Mouse (Mus musculus): ENCODE measurements around the gene Elp5. TPM values are rescaled to one million over a fixed set of nuclear protein-coding genes. Genes with fewer than 3 reads are reported as not detected.

The Elp5 gene
- total RNA-seq, 2 experiments from 2014 or later: 29.0 to 34.6 TPM

DNA sequence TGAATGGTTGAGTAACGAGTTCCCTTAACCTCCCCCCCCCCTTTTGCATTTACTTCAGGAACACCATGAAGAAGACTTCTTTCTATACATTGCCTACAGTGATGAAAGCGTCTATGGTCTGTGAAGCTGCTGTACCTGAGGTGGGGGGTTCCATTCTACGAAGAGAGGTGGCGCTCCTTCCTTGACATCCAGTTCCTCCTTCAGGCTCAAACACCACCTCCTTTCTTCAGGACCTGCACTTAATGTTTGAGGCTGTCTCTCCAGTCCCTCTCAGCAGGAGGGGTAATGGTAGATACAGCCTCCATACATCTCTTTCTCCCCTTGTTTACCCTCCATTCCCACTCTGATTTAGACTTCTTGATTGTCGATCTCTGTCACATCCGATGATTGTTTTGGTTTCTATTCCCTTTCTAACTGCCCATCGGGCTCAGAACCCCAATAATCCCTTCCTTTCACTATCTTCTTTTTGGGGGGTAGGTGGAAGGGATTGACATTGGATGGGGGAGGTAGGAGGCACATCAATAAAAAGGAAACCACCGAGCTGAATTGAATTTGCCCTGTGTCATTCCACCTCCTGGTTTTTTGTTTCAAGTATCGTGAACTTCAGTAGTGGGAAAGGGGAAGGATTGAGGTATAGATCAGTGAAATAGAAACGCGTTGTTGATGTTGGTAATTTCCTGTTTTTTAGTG lies 12.2 kb upstream of the Elp5 start:
- no peak for DNase-seq
- intact Hi-C loops (cut with DNase I): loop anchor here (10.0 kb wide), 2 partner anchors 580 to 660 kb away; partner anchors contain the start of genes Eno3, Kdm6b and Pfn1

DNA sequence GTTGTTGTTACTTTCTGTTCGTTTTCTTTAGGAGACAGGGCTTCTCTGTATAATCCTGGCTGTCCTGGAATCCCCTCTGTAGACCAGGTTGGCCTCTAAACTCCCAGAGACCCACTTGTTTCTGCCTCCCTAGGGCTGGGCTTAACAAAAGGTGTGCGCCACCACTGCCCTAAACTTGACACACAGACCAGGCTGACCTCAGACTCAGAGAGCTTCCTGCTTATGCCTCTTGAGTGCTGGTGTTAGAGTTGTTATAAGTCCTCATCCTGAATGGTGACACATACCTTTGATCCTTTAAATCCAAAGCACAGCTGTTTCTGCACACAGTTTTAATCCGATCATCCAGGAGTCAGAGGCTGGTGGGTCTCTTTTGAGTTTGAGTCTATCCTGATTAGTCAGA lies 10.6 kb upstream of the Elp5 start:
- no peak for DNase-seq
- intact Hi-C loops (cut with DNase I): loop anchor here (10.0 kb wide), 2 partner anchors 578 to 662 kb away; partner anchors contain the start of genes Eno3, Kdm6b and Pfn1

DNA sequence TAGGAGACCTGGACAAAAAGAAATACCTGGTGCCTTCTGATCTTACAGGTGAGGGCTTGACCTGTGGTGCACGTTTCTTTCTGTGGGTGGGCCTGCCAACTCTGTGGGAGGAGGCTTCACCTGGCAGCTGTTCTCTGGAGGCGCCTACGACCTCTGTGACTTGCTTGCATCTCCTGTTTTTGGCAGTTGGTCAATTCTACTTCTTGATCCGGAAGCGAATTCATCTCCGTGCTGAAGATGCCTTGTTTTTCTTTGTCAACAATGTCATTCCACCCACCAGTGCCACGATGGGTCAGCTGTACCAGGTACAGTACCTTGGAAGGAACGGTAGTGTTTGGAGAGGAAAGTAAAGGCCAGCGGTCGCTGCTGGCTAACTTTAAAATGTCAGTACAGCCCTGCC lies 10.1 kb upstream of the Elp5 start:
- peak in 1 of 2 experiments; percentile 3 for DNase-seq
- intact Hi-C loops (cut with DNase I): loop anchor here (10.0 kb wide), 2 partner anchors 578 to 662 kb away; partner anchors contain the start of genes Eno3, Kdm6b and Pfn1

DNA sequence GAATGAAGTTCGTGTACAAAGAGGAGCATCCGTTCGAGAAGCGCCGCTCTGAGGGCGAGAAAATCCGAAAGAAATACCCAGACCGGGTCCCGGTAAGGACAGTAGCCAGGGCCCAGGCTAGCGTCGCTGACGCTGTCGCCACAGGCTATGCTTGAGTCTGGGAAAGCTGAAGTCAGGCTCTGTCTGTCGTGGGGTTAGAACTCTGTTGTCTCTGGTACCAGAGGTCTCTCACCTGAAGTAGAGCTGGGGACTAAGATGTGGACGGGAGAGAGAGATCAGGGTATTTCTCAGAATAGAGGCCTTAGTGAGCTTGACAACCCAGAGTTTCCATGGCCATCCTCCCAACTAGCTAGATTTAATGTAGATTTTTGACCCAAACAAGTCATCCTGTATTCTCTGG lies 9.4 kb upstream of the Elp5 start:
- intact Hi-C loops (cut with DNase I): loop anchor here (10.0 kb wide), 2 partner anchors 577 to 663 kb away; partner anchors contain the start of genes Eno3, Kdm6b and Pfn1
- no peak for DNase-seq

DNA sequence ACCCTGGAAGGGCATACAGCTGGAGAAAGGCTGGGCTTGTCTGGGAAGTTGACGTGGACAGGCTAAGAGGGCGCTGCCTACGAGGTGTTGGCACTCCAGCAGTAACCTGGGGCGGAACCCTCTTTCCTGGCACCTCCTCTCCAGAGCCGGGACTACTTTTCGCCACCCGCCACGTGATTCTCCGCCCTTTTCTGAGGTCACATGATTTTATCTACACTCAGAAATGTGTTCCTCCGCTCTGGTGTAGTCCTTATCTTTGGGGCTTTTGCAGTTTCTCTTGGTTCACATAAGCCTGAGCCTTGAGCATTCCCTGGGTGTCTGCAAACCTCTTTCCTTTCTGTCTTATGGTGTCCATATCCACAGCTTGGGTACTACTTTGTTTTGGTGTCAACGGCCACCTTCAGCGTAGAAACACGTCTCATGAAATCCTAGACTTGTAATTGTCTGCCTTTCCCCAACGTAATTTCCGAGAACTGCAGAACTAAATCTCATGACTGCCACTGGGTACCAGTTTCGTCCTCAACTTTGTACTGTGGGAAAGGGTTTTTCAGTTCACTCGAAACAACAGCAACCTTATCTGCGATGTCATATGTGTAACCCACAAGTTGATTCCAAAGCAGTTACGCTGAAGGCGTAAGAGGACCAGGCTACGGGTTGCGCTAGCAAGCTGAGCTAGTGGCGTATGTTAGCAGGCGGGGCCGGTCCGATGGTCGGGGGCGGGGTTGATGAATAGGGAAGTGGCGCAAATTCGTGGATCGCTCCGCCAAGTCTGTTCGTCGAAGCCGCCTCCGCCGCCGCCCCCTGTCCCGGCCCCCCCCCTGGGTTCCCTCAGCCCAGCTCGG lies 8.8 kb upstream of the Elp5 start, which contains the start of gene Gabarap:
Gabarap (plus strand) TSS at position 294 of the 842 bp plus-strand sequence.
- DNase-seq: peak; percentile 92 to 94
- intact Hi-C loops (cut with DNase I): loop anchor here (10.0 kb wide), 2 partner anchors 576 to 664 kb away; partner anchors contain the start of genes Eno3, Kdm6b and Pfn1

DNA sequence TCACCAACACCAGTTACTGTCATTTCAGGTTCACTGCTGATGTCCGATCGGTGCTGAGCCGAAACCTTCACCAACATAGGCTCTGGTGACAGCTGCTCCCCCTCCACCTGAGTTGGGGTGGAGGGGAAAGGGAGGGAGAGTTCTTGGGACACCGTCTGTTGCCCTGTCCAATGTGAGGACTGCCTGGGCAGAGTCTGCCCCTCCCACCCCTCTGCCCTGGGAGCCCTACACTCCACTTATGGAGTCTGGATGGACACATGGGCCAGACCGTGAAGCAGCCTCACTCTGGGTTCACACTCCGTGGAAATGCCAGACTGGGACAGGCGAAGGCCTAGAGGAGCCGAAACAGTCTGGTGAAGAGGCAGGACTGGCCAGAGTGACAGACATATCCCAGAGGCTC lies 7.6 kb upstream of the Elp5 start:
- intact Hi-C loops (cut with DNase I): loop anchor here (10.0 kb wide), 3 partner anchors 575 to 895 kb away; partner anchors contain the start of genes Eno3, Kdm6b, Per1 and Pfn1

DNA sequence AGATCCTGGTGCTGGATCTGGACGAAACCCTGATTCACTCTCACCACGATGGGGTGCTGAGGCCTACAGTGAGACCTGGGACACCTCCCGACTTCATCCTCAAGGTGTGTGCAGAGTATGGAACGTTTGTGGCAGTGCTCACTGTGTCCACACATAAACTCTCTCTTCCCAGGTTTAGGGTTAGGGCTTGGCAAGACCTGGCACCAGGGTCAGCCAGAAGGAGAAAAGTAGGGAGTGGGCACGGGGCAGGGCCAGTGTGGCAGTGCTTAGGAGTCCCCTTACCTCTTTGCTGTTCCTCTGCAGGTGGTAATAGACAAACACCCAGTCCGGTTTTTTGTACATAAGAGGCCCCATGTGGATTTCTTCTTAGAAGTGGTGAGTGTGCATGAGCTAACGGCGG lies 2.1 kb upstream of the Elp5 start:
- intact Hi-C loops (cut with DNase I): loop anchor here (10.0 kb wide), 1 partner anchor 890 kb away; the partner anchor contains the start of gene Per1

More for the DNA sequence above, 7.6 kb upstream of the Elp5 start:
- DNase-seq: no peak

DNA sequence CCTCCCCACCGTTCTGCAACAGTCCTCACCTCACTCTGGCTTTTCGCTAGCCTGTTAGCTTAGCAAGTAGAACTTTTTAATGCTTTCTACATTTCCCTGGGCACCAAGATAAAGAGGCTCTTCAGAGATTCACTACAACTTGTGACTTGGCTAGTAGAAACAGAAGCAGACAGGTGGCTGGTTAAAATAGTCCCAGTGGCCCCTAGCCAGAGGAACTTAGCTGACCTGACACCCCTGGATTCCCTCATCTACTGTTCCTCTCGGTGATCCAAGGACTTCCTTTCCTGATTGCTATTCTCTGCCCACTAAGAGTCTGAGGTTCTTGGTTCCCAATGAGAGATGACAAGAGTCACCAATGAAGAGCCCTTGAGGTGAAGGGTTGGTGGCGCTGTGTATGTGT lies 1.1 kb upstream of the Elp5 start:
- DNase-seq: no peak
- intact Hi-C loops (cut with DNase I): loop anchor here (10.0 kb wide), 1 partner anchor 889 kb away; the partner anchor contains the start of gene Per1

More for the DNA sequence above, 2.1 kb upstream of the Elp5 start:
- no peak for DNase-seq

DNA sequence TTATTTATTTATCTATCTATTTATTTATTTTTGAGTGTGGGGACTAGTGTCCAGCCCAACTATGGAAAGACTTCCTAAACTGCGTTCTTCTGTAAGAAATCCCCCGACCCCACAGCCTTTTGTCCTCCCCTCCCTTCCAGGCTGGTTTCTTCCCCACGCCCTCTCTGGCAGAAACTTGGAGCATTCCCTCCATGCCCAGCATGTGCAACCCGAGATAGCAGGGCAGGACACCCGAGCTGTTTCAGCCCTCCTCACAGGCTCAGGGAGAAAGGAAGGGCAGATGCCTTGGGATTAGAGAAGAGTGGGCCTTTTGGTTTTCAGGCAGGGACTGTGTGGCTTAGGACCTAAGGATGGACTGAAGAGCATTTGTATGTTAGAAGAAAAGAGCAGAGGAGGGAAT lies 560 bp upstream of the Elp5 start:
- intact Hi-C loops (cut with DNase I): loop anchor here (10.0 kb wide), 1 partner anchor 888 kb away; the partner anchor contains the start of gene Per1
- no peak for DNase-seq

DNA sequence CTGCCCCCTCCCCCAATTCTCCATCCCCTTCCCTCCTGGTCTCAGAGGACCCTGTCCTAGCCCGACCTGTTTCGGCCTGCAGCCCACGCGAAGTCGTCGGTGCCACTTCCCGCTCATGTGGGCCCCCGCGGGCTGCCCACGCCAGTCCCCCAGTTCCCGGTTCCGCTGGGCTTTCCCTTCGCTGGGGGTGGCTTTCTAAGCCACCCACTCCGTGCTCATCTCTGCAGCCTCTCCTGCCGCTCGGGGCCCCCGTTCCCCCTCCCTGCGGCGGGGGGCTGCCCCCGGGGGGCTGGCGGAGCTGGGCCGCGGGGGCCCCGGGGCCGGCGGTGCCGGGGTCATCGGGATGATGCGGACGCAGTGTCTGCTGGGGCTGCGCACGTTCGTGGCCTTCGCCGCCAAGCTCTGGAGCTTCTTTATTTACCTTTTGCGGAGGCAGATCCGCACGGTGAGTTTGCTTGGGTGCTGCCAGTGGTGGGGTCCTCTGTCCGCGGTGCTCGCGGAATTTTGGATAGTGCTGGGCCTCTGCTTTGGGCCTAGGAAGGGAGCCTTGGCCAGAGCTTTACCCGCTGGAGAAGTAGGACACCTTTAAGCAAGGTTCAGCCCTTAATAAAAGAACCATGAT lies 1.1 kb downstream of the Elp5 start, which contains the start of gene Ctdnep1:
Ctdnep1 (plus strand) TSS at position 16 of the 622 bp plus-strand sequence.
- DNase-seq: no peak
- intact Hi-C loops (cut with DNase I): loop anchor here (10.0 kb wide), 1 partner anchor 886 kb away; the partner anchor contains the start of gene Per1

DNA sequence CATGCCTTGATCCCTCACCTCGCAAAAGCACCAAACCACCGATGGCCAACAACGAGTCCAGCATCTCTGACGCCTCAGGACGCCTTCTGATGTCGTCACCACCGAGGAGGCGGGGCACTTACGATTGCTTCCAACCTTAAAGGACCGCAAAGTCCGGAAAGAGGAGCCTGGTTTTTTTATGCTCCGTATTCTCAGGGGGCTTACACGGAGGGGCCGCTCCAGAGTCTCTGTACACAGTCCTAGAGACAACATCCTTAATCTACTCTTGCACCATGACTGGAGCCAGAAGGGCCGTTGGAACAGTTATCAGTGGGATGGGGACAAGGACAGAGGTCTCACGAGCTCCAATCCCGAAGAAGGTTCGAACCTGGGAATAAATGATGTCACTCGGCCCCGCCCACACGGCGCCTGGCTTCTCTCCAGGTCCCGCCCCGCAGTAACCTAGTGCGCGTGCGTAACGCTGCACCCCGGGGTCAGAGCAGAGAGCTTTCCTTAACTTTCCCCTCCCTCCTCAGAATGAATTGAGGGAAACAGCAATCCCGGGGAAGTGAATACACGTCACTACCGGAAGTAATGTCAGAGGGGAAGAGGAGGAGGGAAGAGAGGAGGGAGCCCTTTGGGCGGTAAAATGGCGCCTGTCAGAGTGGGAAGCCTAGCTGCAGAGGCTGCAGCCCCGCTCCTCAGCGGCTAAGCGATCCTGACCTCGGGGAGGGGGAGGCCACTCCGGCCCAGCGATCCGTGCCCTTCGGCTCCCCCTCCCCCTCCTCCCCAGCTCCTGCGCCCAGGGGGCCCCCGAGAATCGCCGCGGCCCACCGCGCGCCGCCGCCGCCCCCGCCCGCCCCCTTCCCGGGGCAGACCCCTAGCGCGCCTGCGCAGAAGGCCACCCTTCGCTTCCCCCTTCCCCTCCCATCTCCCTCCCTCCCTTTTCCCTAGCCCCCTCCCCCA lies 1.8 kb downstream of the Elp5 start:
- intact Hi-C loops (cut with DNase I): loop anchor here (10.0 kb wide), 1 partner anchor 886 kb away; the partner anchor contains the start of gene Per1
- peak; percentile 91 to 100 for DNase-seq

DNA sequence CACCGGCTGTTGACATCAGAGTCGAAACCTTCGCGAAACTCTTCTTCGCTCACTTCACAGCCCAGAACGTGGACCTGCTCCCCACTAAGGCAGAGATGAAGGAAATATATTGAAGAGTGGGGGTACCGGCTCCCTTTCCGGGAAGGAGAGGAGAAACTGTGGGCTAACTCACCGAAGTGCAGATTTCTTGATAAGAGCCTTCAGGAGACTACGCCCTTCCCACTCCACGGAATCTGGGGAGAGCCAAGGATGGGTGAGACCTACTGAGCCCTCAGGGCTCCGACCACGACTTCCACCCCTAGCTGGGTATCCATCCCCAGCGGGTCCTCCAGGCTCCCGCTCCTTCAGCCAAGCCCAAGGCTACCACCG lies 2.5 kb downstream of the Elp5 start:
- DNase-seq: no peak
- intact Hi-C loops (cut with DNase I): loop anchor here (10.0 kb wide), 1 partner anchor 885 kb away; the partner anchor contains the start of gene Per1

DNA sequence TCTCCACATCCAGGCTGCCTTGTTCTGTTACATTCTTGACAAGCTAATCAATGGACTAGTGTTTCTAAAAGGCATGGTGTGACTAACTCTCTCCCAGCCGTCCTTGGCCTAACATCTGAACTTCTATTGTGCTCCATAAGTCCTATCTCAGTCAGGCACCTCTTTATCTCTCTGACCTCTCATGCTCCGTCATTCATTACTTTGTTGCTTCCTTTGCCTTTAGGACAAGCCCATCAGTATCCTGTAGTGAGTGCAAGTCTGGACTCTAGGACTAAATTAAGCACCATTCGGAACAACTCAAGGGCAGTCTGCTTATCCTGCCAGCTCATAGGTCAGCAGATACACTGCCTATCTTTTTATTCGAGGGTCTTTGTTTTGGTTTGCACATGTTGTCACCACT lies 6.0 kb downstream of the Elp5 start:
- intact Hi-C loops (cut with DNase I): no loop called here
- no peak for DNase-seq

DNA sequence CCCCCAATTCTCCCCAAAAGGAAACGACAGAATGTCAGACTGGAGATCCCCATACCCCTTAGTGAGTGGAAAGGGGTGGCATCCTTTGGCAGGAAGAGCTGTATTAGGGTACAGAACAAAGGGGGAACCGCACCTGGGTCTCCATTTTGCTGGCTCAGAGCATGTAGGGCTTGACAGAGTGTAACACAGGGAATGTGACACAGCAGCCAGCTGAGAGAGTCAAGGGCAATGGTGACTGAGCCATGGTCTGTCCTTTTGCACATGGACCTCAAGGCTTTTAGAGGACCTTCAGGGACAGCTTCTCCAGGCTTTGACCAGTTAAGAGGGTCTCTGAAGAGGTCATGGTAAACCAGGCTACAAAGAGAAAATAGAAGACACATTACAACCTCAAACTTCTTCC lies 7.4 kb downstream of the Elp5 start:
- intact Hi-C loops (cut with DNase I): no loop called here
- DNase-seq: no peak

DNA sequence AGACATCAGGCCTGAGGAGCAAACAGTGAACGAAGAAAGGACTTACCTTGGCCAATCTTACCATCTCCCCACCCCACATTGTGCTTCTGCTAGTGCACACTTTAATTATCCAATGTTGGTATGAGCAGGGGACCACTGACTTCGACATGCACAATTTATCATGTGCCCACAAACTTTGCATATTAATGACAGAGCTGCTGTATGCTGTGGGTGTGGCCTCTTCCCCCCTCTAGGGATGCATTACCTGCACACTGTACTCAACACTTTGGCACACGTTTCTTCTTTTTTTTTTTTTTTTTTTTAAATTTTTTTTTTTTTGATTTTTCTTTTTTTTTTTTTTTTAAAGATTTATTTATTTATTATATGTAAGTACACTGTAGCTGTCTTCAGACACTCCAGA lies 11.5 kb downstream of the Elp5 start:
- intact Hi-C loops (cut with DNase I): no loop called here
- no peak for DNase-seq

DNA sequence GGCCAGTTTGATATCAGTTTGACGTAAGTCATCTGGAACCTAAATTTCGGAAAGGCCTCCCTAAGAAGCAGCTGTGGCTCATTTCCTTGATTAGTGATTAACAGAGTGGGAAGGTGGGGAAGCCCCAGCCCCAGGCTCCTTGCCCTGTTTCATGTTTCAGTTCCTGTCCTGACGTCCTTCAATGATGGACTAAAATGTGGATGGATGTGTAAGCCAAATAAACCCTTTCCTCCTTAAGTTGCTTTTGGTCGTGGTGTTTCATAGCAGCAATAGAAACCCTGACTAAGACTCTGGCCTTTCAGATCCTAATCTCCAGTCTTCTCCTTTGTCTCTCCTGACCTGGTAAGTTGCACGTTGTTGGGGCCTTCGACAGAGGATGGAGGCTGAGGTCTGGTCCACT lies 12.1 kb downstream of the Elp5 start:
- DNase-seq: no peak
- intact Hi-C loops (cut with DNase I): no loop called here

DNA sequence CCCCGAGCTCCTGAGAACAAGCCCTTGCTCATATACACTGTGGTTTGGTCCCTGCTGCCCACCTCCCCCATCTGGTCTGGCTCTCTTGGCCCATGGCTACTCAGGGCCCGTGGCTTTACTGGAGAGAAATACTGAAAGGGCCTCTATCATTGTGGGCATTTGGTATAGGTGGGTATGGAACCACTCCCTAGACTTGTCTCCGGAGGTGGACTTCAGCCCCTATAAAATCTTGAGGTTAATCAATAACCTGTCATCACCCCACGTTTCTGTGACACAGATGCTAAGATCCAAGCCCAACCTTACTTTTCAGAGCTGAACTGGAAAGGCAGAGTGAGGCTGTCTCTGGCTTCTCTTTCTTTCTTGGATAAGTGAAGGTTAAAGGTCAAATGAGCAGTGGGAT lies 13.5 kb downstream of the Elp5 start:
- intact Hi-C loops (cut with DNase I): no loop called here
- no peak for DNase-seq

DNA sequence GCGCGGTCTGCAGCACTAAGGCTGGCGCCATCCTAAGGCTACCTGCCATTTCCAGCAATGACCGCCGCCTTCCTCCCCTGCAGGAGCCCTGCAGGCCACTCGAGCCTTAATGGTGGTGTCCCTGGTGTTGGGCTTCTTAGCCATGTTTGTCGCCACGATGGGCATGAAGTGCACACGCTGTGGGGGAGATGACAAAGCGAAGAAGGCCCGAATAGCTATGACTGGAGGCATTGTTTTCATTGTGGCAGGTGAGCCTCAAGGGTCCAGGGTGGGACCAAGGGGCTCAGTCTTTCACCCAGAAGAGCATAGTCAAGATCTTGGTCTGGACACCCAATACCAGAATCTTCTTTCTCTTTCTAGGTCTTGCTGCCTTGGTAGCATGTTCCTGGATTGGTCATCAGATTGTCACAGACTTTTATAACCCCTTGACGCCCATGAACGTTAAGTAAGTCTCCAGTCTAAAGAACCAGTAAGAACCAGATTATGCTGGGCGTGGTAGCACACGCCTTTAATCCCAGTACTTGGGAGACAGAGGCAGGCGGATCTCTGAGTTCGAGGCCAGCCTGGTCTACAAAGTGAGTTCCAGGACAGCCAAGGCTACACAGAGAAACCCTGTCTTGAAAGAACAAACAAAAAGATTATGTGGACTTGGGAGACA lies 15.3 kb downstream of the Elp5 start:
- intact Hi-C loops (cut with DNase I): no loop called here
- DNase-seq: no peak
